Mouse (Mus musculus) heart, postnatal 14 days (tissue): ENCODE measurements at regions not wholly inside any gene's neighbourhood (a gene's known extent, or its start where the extent isn't known, plus 50 kb on each side); places are given as distances from the start of the nearest gene placed in this dataset.

Source experiments
- DNase-seq, 2 experiments: peaks; one replicate each; pipeline ENCODE4 v3.0.0; 2021 to 2022
- intact Hi-C: fragments of 180-260 bp; cut with DNase I; formaldehyde crosslinking; loops from one replicate; pipeline ENCODE4 v1.15.1; 2025

DNA sequence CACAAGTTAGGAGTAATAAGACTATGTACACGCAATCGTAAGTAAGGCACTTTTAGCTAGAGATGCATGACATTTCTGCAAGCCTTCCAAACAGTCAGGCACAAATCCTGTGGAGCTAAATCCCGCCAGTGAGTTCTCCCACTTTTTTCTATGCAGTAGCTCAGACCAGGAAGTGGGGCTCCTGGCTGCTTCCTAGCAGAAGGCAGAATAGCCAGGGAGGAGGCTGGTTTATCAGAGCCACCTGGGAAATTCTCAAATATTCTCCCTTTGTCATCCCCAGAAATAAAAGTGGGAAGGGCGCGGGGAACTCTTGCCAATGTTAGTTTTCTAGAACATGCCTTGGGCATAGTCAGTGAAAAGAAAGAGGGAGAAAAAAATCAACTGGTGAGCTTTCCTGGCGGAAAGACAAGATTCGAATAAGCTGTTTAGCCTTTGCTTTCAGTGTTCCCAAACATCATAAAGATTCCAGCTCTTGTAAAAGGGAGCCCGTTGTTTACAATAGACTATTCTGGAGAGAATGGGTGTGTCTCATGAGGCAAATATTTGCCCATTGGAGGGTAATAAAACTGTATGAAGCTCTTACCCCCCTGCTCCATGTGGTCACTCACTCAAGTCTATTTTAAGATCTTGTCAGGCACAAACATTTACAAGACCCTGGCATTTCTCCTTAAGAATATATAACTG lies 167.2 kb upstream of the Lef1 start:
- intact Hi-C loops: no loop called here
- DNase-seq: no peak

DNA sequence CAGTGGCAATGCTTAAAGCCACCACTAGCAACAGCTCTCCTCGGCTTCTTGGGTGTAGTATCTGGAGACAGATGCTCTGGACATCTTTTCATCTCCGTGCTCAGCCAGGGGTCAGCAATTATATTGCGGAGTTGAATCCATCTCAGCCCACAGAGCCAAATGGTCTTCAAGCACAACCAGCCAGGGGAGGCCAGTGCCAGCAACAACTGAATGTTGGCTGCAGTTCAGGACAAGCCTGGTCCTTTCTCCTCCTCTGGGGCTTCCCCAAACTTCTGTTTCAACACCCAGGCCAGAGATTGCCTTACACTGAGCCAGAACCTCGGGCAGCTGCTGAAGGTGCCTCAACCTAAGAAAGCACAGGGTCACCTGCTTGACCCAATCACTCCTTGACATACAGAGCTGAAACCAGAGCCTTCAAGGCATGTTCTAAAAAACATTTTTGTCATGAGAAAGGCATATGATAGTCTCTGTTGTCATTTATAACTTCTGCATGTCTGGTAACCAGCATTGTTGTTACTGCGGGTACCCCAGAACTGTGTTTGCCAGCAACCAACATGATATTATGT lies 169.9 kb upstream of the Lef1 start:
- peak; percentile 23 to 63 for DNase-seq
- intact Hi-C loops: no loop called here

DNA sequence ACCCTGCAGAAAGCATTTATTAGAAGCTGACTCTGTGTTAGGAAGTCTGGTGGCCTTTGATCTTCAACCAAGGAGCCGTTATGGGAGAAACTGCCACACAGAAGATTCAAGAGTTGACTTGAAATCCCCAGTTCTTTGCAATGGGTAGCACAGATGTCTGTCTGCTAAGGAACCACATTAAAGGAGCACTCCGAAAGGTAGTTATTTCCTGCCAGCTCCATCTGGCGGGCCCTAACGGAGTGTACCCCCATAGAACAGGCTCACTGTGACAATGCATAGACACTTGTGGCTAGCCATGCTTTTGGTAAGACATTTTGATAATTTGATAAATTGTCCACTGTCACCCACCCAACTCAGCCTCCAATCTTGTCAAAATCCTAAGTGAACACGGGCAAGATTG lies 173.3 kb upstream of the Lef1 start:
- DNase-seq: no peak
- intact Hi-C loops: no loop called here

DNA sequence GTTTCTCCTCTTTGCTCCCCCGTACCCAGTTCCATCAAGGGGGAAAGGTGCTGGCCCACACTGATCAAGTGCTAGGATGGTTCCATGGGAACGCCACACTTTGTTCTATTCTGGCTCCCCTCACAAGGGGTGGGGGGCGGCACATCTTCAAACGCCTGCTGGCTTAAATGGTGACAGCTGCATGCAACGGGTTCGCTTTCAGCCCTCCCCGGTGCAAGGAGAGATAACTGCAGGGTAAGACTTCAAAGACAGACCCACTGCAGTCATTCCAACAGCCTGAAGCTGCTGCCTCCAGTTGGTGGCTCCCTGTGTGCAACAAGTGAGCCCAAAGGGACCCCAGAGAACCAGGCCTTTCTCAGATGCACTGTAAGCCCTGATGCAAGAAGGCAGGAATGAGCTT lies 173.9 kb upstream of the Lef1 start:
- no peak for DNase-seq
- intact Hi-C loops: no loop called here

DNA sequence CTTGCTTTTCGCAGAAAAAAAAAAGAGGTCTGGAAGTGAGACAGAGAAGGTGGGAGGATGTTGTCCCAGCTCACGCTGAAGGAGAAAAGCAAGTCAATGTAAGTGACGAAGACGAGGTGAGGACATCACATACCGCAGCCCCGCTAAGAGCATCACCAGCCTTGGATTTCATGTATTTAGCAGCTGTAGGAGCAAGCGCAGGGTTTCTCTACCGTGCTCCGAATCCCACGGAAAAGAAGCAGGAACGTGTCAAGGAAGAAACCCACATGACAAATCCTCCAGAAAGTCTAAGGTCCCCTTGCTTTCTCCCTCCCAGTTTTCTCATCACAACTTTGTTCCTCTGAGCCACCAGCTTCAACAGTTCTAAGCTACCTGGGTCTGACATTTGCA lies 174.3 kb upstream of the Lef1 start:
- no peak for DNase-seq
- intact Hi-C loops: no loop called here

DNA sequence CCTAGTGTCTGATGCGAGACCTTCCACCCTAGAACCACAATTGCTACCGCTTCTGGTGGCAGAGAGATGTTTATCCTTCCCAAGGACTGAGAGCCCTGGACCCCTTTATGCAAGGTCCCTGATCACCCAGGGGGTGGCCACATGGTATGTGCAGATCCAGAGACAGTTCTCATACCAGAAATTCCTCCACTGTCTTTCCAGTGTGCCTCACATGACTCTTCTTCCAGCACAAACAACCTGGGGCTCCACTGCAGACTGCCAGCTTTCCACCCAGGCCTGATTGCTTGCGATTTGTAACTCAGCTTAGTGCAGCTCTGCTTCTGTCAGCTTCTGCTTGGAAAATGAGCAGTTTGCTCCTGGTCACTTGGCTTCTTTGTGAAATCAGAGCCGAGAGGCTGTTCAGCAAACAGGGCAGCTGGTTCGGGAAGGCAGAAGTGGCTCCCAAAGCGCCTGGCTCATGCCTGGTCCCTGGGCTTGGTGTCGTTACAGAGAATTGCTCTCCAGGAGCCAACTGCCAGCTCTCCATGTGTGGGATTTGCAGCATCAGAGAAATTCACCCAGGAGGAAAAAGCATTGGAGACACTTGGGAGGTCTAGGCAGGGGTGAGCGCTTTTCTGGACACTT lies 174.9 kb upstream of the Lef1 start:
- no peak for DNase-seq
- intact Hi-C loops: no loop called here

DNA sequence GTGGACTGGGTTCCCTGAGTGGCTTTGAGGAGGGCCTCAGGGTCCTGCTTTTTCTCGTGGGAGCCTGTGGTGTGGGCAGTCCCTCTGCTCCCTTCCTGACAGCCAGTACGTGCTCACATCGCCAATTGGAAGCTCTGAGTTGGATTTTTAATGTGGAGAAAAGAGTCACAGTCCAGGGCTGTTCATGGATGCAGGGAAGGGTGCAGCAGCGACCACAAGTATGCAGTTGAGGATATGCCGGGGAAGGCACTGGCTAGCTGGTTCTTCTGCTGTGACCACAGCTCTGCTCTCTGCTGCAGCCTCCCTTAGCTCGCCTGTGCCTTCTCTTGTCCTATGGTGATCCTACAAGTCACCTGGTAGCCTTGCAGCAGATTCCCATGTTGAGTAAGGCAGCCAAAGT lies 177.5 kb upstream of the Lef1 start:
- intact Hi-C loops: no loop called here
- no peak for DNase-seq

DNA sequence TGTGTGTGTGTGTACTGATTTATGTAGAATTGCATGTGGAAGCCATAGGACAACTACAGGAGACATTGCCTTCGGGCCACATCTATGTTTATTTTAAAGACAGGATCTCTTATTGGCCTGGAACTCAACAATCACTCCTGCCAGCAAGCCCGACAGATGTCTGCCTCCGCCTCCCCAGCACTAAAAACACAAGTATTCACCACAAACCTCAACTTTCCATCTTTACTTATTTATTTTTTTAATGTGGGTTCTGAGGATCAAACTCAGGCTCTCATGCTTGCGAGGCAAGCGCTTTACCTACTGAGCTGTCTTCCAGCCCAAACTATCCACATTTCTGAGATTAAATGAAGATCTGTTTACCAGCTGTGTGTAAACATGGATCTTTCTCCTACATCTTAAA lies 178.0 kb upstream of the Lef1 start:
- no peak for DNase-seq
- intact Hi-C loops: no loop called here

DNA sequence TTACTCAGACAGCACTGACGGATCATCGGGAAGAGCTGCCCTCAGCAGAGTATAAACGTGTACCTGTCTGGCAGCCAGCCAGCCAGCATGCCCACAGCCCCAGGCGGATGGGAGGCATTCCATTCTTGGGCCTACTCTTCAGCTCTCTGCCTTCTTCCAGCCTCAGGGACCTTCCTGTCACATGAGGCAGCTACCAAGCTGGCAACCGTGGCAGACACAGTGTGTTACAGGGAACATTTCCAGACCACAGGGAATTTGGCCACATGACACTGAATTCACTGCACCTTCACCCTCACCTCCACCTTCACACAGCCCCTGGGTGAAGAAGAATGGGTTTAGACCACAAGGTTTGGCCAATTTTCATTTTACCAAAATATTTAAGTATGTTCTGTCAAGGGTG lies 185.3 kb upstream of the Lef1 start:
- DNase-seq: no peak
- intact Hi-C loops: no loop called here

DNA sequence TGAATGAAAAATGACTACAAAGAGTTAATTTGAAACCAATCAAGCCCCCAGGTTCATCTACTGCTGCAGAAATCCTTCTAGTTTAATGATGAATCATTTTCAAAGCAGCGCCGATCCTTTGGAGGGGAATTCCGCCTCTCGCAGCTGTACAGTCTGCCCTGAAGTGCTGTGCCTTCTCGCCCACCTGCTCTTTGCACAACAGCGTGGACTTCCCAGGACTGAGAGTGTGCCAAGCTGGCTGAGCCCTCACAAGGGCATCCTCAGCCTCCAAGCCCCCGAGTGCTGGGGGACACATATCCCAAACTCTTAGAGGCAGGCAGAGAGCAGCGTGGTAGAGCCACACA lies 186.7 kb upstream of the Lef1 start:
- no peak for DNase-seq
- intact Hi-C loops: no loop called here

DNA sequence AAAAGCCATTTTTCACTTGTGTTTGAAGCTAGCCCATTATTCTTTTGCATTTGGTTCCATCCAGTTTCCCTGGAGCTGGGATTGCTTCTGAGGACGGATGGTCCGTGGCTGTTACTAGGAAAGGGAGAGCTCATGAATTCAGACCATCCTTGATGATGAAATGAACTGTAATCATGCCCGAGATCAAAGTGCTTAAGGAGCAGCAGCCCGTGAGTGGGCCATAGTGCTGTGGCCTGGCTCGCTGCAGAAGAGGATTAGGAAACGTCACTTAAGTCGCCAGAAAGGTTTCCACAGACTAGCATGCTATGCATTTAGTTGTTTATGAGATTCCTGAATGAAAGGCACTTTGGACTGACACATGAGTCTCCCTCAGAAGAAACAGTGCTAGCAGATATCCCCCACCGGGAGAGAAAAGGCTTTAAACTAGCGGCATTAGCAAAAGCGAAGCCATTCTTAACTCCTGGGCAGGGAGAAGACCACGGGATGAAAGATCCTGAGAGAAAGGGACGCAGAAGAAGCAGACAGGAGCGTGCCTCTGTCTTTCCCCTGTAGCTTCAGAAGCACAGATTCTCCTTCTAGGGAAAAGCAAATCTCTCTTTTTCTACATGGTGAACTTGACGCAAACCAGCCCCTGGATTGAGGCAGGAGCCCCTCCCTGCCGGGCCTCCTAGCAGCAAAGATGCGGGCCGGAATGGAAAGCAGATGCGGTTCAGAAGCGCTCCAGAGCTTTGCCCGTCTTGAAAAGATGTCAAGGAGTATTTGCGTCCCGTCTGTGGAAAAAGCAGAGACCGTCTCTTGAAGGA lies 187.3 kb upstream of the Lef1 start:
- intact Hi-C loops: no loop called here

DNA sequence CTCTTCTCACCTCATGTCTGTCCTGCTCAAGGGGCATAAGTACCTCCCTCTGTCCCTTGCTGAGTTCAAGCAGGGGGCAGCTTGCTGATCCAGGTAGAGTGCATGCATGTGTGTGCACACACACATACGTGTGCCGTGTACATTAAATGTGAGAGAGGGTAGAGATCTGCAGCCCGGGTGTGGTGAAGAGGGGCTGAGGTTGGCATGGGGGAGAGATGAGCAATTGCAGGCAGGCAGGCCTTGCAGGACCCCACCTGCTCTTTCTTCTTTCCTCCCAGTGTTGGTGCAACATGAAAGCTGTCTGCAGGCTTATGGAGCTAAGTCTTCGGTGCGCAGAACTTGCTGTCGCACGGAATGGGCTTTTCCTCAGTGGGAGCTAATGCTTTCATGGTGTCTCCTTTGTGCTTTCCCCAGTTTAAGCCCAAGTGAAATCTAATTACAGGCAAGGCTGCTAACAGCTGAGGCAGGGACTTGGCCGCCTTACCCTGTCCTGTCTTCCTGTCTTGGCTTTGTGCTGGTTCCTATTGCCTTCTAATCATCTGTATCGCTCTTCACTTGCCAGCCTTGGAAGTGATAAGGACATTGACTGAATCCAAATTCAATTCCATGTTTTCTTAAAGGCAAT lies 188.5 kb upstream of the Lef1 start:
- intact Hi-C loops: no loop called here
- no peak for DNase-seq

More for the DNA sequence above, 187.3 kb upstream of the Lef1 start:
- no peak for DNase-seq

DNA sequence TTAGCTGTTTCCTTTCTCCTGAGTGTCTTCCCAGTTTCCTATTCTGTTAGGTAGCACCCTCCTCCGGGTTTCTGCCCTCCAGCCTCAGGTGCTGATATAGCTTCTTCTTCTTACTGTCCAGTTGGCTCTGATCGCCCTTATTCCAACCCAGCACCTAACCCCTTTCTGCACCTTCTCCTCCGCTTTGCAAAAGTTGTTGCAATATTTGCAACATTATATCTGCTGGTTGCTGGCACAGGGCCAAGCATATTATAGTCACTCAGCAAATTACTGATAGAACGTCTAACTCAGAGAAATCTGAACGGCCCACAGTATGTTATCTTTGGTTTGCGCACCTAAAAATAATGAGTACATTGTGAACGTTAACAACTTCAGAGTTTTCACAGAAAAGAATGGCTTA lies 183.6 kb upstream of the Rpl34 start:
- intact Hi-C loops: no loop called here
- DNase-seq: no peak

DNA sequence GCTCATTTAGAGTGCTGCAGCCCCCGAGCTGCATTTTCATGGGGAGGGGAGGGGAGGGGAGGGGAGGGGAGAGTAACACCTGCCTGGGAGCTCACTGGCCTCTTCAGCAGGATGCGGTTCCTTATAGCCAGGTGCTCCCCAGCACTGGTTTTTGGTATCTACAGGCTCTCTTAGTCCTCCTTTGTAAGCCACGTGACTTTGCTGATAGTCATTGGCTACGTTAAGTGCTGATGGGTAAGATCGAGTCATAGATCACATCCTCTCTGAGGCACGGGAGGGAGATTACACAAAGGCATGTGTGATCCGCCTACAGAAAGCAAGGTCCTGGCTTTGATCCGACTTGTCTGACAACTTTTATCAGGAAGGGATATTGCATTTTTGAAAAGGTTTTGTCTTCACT lies 174.9 kb upstream of the Rpl34 start:
- intact Hi-C loops: no loop called here
- no peak for DNase-seq

DNA sequence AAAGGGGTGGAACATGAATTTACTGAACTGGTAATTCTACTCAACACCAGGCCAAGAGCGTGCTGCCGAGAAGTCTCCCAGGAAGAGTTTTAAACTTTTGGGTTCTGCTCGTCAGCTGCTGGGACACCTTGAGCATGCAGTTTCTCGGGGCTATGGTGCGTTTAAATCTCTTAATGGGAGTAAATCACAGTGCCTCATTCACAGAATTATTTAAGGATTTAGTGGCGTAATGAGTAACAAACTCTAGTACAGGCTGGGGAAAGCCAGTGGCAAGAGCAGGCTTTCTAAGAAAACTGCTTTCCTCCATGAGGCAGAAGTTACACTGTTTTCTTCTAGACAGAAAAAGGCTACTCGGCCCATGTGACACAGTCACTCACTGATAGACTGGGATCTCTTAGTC lies 173.1 kb upstream of the Rpl34 start:
- no peak for DNase-seq
- intact Hi-C loops: no loop called here

DNA sequence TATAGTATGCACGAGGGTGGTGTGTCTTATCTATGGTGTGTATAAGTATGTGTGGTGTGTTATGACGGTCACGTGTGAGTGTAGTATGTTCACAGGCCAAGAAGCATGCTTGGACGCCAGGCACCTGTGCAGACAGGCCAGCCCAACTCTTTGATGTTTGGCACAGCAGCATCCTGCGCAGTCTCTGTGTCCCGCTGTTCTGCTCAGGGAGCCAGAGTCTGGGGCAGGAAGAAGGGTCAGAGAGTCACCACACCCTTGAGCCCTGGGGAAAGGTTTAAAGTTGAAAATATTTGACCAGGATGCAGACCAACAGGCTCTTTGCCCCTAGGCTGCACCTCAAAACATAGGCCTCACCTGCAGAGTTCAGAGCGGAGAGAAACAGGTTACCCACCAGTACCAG lies 172.2 kb upstream of the Rpl34 start:
- DNase-seq: no peak
- intact Hi-C loops: no loop called here

DNA sequence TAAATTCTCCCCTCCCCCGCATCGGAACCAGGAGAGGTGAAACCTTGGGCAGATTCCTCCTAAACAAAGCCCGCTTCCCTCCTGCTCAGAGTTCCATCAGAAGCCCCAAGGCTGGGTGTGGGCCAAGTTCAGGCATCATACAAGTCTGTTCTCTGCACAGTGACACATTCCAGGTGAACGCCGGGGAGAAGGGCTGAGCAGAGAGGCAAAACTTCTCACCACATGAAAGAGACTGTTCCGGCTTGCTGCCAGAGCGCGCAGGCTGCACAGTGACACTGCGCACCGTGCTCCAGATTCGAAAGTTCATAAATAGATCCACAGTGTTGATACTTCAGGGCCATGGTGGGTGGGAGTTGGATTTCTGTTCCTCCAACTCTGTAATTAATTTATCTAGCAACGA lies 171.1 kb upstream of the Rpl34 start:
- intact Hi-C loops: no loop called here

DNA sequence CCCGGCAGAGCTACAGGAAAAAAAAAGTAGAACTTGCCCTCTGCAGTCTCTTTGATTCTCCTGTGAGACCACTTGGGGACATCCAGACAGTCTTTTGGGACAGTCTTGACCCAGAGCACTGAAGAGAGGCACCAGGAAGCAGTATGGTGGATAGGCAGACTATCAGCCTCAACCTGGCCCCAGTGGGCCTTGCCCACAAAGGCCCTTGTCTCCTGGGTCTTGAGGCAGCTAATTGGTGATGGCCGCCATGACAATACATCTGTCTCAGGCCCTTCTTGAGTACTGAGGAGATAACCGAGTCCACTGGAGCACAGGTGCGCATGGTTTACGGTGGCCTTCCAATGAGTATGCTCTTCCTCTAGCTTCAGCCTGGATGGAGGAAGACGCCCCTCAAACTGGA lies 170.6 kb upstream of the Rpl34 start:
- intact Hi-C loops: no loop called here
- no peak for DNase-seq

More for the DNA sequence above, 171.1 kb upstream of the Rpl34 start:
- no peak for DNase-seq

DNA sequence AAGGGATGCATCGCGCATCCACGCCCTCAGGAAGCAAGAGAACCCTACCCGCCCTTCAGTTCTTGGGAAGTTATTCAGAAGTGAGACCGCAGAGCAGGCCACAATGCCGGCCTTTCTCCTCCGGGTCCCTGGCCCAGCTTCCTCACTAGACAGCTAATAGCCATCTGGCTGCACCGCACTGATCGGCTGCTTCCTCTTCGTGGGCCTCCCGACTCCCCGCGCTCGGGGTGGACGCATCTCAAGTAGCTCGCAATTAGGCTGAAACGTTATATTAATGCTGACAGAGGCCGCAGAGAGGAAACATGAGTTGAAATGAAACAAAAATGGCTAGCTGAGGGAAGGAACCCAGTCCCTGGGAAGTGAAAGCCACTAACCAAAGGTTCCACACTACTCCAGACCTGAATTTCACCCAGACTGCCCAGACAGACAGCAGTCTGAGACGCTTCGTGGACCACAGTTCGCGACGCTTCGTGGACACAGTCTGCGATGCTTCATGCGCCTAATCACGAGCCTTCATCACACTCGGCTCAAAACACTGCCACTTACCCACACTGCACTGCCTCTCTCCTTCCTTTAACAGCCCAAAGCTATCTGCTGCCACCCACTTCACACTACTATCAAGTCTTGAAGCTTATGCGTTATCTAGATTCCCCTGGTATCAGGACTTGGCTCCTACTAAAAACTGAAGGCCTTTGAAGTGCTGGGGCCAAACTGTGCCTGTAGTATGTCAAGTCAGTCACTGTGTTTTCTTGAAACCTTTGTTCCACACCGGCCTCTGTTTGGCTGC lies 170.0 kb upstream of the Rpl34 start:
- DNase-seq: peak; percentile 23 to 24
- intact Hi-C loops: no loop called here

DNA sequence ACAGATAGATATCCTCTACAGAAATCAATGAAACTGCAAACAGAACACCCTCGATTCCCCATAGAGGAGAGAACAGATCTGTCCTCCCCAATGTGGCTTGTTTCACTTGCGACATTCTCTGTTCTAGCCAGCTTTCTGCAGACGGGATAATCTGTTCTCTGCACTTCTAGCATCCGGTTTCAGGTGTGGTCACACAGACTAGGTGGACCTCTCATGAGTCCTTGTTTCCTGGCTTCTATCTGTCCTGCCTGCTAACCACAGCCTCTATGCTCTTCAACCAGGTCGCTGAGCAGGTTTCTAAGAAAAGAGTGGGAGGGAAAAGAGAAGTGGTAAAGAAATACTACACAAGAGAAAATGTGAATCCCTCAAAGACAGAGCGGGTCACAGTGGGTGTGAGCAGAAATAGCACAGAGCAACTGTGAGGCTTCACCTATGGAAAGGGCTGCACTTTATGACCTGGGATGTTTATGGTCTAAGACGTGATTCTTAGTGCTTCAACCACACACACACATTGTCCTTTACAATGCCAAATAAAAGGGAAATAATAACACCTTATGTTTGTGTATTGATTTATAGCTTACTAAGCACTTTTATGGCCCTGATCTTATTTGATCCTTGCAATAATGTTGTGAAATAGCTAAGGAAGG lies 164.1 kb upstream of the Rpl34 start:
- intact Hi-C loops: no loop called here
- no peak for DNase-seq
